Mouse (Mus musculus) layer of hippocampus, postnatal 36 days (tissue): ENCODE results near the gene Mum1. TPM values are rescaled to one million over a fixed set of nuclear protein-coding genes. Genes with fewer than 3 reads are reported as not detected.
A peak's percentile ranks its signal among the peaks of the same experiment; 100 is the strongest.
"Not testable (repeated sequence)": the region's sequence is repeated elsewhere in the genome, so short reads cannot be mapped to it uniquely, and the experiment has no call there.

ENCODE experiments used
- DNase-seq, 2 experiments: peaks; one replicate each; pipeline ENCODE4 v3.0.0; 2022
- total RNA-seq, 2 experiments: library from RNA; stranded (reverse); gene quantifications; 2 replicates each; pipeline ENCODE4 v1.2.3; 2021

The Mum1 gene
- total RNA-seq, 2 experiments from 2014 or later: 35.6 to 39.6 TPM

DNA sequence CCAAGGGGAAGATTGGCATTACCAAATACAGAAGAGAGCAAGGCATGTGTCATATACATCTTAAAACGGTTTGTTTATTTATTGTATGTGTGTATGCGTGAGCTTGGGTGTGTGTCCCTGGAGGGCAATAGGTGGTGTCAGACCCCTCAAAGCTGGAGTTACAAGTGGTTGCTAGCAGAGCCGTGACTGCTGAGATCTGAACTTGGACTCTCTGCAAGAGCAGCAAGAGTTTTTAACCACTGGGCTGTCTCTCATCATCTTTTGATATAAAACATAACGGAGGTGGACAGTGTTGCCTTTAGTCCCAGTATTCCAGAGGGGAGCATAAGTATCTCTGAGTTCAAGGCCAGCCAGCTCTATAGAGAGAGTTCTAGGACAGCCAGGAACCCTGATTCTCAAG, 18.0 kb upstream of the Mum1 start:
- DNase-seq: no peak

DNA sequence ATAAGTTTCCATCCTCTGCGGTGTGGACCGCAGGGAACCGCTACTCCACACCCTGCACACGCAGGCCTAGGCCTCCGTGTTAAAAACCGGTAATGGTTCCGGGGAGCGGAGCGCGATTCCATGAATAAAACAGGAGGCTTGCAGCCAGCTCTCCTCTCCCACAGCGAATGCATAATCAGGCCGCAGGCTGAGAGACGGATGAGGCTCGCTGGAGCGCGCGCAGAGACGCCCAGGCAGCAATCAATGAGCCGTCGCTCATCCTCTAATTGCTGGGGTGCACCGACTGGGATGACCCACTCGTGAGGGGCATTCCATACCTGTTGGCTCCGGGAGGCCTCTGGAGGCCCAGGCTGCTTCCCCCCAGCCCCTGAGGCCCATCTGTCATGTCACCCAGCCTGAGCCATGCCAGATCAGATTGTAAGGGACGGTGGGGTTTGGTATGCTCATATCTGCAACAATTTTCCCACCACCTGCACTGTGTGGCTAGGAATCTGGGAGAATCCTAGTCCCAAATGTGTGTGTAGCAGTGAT, 17.3 kb upstream of the Mum1 start:
- peak; percentile 30 to 36 for DNase-seq

DNA sequence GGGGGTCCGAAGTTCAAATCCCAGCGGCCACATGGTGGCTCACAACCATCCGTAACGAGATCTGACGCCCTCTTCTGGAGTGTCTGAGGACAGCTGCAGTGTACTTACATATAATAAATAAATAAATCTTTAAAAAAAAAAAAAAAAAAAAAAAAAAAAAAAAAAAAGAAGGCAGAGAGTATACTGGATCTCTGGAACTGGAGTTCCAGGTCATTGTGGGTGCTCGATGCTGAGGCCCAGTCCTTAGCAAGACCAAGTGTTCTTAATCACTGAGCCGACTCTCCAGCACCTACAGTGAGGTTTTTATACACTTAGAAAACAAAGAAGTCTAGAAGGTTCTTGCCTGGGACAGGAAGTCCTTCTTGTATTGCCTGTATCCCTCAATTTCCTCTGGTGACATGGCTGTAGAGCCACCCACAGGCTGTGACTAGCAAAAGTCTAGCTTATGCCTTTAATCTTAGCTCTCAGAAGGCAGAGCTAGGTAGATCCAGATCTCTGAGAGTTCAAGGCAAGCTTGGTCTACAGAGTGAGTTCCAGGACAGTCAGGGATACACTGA, 14.6 kb upstream of the Mum1 start:
- not testable (repeated sequence) for DNase-seq

DNA sequence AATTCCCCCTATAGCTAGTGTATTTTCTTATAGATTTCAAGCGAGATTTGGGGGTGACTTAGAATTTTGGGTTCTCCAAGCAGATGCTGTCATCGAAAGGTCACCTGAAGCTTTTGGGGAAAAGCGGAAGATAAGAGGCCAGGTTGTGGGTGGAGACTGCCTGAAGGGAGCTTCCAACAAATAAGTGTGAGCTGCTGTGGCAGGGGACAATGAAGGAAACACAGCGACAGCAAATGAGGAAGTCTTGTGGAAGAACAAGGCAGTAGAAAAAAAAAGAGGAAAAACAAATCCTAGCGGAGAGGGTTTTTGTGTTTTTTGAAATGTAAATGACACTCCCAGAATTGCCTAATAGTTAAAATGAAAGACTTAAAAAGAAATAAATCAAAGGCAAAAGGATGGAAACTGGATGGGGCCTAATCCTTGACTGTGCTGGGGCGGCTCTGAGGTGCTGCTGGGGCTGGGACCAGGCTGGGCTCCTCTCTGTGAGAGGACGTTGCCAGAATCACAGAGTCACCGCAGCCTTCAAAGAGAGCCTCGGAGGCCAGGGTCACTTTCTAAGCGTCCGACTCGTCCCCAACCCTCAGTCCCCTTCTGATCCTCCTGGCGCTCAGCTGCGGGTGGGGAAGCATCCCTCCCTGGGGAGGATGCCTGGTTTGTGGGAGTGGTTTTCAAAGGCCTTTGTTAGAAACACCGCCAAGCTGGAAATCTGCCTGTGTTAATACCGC, 11.0 kb upstream of the Mum1 start:
- no peak for DNase-seq

DNA sequence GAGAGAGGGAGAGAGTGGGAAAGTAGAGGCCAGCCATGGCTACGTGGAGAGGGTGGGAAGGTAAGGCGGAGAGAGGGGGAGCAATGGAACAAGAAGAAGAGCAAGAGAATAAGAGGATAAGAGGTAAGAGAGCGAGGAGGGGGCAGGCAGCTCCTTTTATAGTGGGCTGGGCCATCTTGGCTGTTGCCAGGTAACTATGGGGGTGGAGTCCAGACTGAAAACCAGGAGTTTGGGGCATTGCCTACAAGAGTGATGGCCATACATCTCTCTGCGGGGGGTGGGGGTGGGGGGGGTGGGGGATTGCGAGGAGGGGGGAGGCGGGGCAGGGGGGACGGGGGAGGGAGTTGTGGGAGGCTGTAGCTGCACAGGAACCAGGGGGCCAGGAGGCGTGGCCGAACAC, 5.6 kb upstream of the Mum1 start:
- no peak for DNase-seq

DNA sequence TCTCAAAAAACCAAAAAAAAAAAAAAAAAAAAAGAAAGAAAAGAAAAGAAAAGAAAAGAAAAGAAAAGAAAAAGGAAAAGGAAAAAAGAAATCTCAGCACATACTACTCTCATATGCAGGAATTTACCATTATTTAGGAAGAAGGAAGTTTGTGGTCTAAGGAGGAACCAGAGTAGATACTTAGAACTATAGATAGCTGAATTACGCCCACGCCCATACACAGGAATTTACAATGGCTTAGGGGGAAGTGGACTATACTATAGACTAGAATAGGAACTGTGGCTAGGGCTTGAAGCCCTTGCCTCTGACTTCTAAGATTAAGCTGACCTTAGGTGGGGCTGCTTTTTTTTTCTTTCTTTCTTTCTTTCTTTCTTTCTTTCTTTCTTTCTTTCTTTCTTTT, 3.1 kb upstream of the Mum1 start:
- not testable (repeated sequence) for DNase-seq

DNA sequence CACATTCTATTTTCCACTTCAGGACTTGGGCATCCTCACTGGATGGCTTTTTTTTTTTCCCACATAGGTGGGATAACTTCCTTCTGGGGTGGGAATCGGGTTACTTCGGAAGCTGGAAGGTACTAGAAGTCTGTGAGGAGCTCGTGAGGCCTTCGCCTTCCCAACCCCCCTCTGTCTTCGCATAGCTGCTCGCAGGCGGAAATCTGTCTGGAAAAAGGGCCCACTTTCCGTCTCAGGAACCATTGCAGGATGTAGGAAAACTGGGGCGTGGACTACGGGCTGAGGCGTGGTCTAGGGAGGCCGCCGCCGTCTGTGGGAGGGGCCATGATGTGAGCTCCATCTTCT, 191 bp upstream of the Mum1 start:
- no peak for DNase-seq

DNA sequence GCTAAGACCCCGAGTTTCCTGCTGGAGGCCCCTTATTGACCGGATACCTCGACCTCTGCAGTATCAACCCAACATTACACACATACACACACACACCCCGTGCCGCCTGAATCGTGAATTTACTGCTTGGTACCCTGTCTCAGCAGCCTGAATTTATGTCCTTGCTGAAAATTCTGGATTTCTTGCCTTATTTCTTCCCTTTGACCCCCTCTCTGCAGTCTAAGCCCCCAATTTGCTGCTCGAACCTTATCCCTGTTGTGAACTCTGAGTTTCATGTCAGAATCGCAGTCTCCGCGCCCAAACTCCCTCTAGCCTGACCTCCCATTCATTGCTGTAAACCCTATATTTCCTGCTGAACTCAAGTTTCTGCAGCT, 919 bp downstream of the Mum1 start:
- no peak for DNase-seq

DNA sequence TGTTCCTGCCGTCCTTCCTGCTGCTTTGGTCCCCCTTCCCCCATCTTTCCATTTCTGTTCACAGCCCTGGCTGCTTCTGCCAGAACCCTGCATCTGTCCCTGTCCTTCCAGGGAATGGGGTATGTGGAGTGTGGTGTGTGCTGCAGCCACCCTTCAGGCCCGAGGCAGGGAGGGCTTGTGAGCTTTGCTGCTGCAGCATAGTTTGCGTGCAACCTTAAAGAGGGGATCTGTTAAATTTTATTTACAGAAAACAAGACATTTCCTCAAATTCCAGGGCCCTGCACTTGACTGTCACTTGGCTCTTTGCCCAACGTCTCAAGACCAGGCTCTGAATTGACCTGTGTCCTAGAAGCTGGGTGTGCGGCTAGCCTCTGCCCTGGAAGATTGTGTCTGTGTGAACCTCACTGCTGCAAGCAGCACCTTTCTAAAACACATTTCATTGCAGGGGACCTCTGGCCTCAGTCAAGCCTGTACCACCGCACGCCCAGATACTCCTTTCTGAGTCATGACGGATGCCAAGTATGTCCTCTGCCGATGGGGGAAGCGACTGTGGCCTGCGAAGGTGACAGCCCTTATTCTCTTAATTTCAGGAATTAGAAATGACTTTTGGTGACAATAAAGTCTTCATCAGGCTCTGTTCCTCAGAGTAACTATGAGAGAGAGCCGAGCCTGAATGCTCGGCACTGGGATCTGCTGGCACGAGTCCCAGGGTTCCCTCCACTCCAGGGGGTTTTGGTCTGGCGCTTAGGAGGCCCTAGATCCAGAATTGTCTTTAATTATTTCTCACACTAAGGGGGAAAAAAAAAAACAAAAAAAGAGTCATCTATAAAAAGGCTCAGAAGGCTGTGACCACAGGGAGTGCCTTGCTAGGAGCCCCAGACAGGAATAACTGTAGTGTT, 1.9 kb downstream of the Mum1 start:
- DNase-seq: no peak

DNA sequence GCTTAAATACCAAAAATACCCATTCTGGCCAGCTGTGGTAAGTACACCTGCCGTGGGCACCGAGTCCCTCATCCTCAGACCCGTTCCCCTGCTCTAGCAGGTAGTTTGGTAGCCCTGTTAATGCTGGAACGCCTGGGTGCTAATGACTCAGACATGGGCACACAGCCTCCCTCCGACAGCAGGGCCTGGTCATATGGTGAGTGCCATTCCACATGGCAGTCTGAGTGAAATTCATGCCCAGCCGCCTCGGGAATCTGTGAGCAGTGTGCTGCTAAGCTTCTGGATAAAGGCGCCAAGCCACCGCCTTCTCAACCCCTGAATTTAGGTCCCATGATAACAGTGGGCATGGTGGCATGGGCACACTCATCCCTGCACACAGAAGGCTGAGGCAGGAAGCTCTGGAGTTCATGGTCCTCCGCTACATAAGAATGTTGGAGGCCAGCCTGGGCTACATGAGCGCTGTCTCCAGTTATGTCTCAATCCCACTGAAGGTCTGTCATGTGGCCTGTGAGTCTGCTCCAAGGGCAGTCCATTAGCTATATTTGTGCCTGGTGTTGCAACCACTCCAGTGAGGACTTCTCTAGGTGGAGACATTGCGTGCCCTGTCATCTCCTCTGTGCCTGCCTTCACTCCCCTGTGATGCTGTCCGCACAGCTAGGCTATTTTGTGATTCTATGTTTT, 10.1 kb downstream of the Mum1 start:
- no peak for DNase-seq

DNA sequence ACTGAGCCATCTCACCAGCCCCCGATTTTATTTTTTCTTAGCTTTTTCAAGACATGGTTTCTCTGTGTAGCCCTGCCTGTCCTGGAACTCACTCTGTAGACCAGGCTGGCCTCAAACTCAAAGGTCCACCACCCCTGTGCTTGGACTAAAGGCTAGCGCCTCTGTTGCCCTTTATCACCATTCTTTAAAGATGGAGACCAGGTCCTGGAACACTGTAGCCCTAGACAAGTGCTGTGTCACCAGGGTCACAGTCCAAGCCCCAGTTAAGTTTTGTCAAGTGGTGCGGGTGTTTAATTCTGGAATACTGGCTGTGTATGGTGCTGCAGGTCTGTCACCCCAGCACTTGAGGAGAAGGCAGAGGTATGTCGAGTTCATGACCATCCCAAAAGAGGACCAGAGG, 10.8 kb downstream of the Mum1 start:
- no peak for DNase-seq

DNA sequence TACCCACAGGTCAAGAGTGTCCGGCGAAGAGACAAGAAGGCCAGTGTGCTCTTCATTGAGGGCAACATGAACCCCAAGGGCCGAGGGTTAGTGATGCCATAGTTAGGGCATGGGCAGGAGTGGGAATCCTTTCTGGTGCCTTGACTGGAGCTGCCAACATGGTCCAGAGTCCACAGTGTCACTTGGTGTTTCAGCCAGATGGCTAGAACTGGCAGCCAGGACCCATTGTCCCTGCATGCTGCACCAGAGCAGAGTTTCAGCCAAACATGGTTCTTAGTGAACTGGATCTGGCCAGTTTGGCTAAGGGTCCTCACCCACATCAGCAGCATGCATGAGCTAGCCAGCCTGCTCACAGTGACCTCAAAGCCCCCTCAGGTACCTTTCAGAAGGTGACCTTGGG, 12.1 kb downstream of the Mum1 start:
- no peak for DNase-seq

DNA sequence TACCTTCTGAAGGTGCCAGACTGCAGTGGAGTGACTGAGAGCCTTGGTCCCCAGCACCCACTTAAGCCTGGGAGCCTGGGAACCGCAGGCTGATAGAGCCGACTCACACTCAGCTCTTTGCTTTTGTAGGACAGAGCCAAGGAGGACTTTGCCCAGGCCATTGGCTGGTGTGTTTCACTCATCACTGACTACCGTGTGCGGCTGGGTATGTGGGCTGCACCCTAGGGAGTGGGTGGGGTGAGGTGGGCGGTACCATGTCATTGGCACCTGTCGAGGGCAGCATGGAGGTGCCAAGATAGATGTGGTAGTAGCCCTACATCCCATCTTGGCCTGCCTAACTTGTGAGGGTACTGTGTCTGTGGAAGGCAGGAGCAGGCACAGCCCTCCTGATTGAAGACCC, 13.6 kb downstream of the Mum1 start:
- DNase-seq: no peak

DNA sequence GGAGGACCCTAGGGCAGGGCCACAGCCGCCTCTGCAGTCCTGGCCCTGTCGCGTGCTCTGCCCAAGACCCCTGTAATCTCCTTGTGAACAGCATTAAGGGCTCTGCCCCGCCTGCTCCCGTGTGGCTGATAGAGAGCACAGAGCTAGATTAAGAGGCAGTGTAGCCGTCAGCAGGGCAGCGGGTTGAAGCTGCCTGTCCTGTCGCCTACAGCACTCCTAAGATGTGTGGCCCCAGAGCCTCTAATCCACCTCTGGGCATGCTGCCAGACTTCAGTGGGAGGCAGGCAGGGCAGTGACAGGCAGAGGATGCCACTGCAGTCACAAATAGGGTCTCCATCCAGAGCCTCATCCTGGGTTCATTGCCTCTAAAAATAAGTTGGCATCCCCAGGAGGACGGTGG, 15.9 kb downstream of the Mum1 start:
- DNase-seq: no peak

DNA sequence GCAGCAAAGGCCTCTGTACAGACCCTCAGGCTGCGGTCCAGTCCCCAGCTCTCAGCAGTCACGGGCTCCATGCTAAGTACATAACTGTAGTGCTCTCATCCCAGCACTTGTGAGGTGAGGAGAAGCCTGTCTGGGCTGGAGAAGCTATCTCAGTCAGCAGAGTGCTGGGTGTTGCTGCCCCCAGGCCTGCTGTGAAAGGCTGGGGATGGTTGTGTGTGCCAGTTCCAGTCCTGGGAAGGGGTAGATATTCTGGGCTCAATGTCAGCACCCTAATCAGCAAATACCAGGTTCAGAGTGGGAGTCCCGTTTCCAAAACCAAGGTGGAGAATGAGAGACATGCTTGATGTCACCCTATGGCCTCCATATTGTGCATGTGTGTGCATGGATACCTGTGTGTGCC, 16.4 kb downstream of the Mum1 start:
- DNase-seq: no peak

DNA sequence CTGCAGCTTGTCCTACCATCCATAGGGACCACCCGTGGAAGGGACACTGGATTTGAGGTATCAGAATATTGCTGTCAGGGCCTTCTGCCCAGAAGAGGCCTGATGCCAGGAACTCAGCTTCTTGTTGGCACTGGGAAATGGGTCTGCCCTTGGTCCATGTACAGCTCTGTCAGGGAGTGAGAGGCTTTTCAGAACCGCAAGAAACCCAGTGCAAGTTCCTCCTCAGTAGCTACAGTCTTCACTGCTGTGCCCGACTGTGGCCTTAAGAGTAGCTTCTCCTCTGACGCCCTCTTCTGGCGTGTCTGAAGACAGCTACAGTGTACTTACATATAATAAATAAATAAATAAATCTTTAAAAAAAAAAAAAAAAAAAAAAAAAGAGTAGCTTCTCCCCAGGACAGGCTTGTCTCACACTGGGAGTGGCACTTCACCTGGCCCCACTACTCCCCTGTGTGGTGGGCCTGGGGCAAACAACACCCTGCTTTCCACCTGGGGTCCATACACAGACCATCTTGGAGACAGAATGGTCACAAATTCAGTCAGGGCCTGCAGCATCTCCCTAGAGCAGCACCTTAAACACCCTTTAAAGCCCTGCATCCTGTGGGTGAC, 18.7 kb downstream of the Mum1 start:
- DNase-seq: no peak

DNA sequence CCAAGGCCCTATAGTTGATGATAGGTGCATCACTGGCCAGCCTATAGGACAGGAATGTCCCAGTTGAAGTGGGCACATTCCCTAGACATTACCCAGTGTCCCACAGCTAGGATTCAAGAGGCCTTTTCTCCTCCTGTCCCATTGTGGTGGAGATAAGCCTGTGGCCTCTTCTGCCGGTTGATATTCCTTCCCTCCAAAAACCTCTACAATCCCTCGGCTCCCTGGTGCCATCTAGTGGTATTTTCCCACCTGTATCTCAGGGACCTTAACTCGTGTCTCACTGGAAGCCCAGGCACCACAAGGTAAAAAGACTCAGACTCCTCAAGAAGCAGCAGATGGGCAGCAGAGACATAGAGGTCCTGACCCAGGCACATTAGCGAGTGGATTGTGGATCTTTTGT, 19.4 kb downstream of the Mum1 start:
- peak; percentile 66 to 79 for DNase-seq

DNA sequence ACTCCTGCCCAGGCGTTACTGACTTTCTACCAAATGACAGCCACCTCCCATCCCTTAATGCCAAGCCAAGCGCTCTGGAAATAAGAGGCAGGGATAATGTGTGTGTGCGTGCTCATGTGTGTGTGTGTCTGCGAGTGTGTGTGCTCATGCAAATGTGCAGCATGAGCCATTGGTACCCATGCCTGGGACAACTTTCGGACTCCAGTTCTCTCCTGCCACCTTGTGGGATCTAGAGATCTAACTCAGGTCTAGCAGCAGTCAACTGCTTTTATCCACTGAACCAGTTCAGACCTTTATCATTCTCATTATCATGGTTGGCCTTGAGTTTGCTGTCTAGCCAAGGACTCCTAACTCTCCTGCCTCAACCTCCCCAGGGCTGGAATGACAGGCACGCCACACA, 21.6 kb downstream of the Mum1 start:
- DNase-seq: no peak

DNA sequence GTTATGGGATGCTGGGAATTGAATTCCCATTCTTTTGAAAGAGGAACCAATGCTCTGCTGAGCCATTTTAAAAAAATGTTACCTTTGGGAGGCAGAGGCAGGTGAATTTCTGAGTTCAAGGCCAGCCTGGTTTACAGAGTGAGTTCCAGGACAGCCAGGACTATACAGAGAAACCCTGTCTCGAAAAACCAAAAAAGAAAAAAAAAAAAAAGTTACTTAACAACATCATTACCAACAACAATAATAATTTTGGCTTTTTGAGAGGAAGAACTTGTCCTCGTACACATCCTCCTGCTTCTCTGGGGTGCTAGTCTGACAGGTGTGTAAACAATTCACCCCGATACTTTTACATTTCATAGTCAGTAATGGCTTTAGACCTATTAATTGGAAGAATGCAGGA, 22.2 kb downstream of the Mum1 start:
- DNase-seq: not testable (repeated sequence)

DNA sequence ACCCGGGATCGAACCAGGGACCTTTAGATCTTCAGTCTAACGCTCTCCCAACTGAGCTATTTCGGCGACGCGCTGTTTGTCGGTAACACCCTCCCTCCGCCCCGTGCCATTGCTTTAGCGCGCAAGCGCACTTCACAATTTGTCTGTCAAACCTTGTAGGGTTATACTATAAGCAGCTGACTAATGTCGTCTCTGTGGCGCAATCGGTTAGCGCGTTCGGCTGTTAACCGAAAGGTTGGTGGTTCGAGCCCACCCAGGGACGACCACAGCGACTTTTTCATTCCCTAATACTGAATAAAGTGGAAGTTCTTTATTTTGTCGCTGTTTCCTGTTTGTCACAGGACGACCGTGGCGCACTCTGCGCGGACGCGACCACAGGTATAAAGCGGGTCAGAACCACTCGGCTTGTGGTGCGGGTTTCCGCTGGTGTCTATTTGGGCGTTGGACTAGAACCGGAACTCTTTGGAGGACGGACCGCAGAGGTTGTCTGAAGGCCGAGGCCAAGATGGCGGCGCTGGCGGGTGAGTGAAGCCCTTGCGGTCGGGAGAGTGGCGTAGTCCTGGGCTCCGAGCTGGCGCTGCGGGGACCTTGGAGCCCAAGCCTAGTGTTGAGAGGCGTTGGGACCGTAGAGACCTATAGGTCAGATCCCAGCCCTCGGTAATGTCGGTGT, 22.9 kb downstream of the Mum1 start, which contains the start of gene Ndufs7:
TSS of gene Ndufs7 (plus strand) at position 151 of the 670 bp plus-strand sequence.
- DNase-seq: peak; percentile 95 to 97

DNA sequence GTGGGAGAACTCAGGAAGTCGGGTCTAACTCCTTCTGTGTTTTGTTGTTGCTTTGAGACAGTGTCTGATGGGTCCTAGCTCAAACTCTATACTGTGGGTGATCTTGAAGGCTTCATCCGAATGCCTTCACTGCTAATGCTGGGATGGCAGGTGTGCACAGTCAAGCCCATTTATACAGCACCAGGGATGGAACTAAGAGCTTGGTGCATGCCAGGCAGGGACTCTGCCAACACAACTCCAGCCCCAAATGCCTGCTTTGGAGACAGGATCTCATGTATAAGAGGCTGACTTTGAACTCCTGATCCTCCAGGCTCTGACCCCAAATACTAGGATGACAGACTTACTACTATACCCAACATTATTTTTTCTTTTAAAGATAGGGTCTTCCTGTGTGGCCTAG, 23.8 kb downstream of the Mum1 start:
- no peak for DNase-seq

DNA sequence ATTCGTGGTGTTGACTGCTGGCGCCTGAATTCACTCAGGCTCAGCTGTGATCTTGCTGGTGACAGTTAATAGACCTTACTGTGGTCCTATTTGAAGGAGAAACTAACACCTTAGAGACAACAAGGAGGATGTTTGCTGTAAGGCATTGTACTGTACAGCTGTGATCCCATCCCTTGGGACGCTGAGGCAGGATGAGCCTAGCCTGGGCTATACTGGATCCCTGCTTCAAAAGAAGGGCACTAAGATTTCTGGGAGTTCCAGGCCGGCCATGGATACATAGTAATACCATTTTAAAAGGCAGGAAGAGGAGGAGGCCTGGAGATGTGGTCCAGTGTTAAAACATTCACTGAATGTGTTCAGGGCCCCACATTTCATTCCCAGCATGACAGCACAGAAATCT, 24.3 kb downstream of the Mum1 start:
- no peak for DNase-seq
